Mouse (Mus musculus): ENCODE measurements at regions not wholly inside any gene's neighbourhood (a gene's known extent, or its start where the extent isn't known, plus 50 kb on each side); places are given as distances from the start of the nearest gene placed in this dataset.

DNA sequence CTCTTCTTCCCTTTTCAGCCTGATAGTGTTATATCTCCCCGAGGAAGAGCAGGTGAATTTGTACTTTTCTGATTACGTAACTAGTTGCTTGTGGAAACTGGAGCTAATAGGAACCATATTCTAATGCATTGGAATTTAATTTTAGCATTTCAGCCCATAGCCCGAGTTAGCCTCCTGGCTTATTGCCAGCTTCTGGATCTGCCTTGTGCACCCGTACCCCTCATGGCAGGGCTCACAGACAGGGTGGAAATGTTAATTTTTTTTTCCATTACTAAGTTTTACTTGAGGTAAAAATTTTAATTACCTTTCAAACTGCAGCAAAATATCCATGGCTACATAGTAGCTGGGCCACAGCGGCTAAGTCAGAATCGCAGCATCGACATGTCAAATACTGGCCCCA, 72.4 kb upstream of the Ndufb6 start:
- TF ChIP-seq CTCF (IDR thresholded peaks at IDR 0.05; ENCODE audit: low read depth) (no peak), EP300 (IDR thresholded peaks at IDR 0.05; ENCODE audit: low read depth) (no peak)

Measured in liver, postnatal 0 days (tissue).